Mouse (Mus musculus) ES-Bruce4 (cell line): ENCODE results near the gene Dcaf12l1.
"Not testable (repeated sequence)": the region's sequence is repeated elsewhere in the genome, so short reads cannot be mapped to it uniquely, and the experiment has no call there.

Experiments used
- CTCF ChIP-seq: IDR thresholded peaks from one replicate; pipeline ENCODE4 v1.8.1; 2011; ENCODE audit warnings: low read depth, low read length
- POLR2A ChIP-seq: IDR thresholded peaks from one replicate; pipeline ENCODE4 v1.8.1; 2011; ENCODE audit warnings: low read length; ENCODE audit not compliant: insufficient read depth

DNA sequence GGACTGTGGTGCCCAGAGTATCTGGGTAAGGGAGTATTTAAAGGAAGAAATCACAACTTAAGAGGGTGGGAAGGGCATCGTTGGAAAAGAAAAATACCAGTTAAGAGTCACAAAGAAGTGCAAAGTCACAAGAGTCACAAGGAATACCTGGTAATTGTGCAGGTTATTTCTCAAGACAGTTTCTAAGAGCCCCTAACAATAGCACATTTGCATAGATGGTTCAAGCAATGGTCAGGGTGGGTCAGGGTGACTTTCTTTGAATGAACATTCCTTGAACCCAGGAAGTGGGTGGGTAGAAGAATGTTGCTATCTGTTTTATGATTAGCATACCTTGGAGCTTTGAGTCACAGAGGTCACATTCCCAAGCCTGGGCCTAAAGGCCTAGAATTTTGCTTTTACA lies 19.4 kb upstream of the Dcaf12l1 start:
- TF ChIP-seq POLR2A, CTCF: not testable (repeated sequence)
